Mouse (Mus musculus) MEL (cell line): Measurements from ENCODE around the gene Spz1.

Experiments
- GATA1 ChIP-seq: IDR thresholded peaks from 2 replicates; pipeline ENCODE4 v1.6.1; 2011; ENCODE audit warnings: low read depth, low read length, improper control_type of control experiment
- POLR2A ChIP-seq, 2 experiments: IDR thresholded peaks; 2 replicates each; pipeline ENCODE4 v1.6.1; 2011 to 2012; ENCODE audit warnings: low read length in 2 of 2, mild to moderate bottlenecking in 2 of 2, control low read depth in 1 of 2, improper control_type of control experiment in 1 of 2, low read depth in 1 of 2, moderate library complexity in 1 of 2; ENCODE audit not compliant: control insufficient read depth in 1 of 2, insufficient read depth in 1 of 2, poor library complexity in 1 of 2
- TAL1 ChIP-seq: IDR thresholded peaks from 2 replicates; pipeline ENCODE4 v1.6.1; 2012; ENCODE audit warnings: mild to moderate bottlenecking, inconsistent platforms, low read length, moderate library complexity, mixed read lengths
- UBTF ChIP-seq: IDR thresholded peaks from 2 replicates; pipeline ENCODE4 v1.6.1; 2012; ENCODE audit warnings: low read depth, mild to moderate bottlenecking, inconsistent platforms, low read length, improper control_type of control experiment, moderate library complexity, borderline replicate concordance; ENCODE audit not compliant: insufficient read depth

- TF ChIP-seq GATA1 (no peak), TAL1 (0 out of 2 replicates have a peak, but pooled peaks have one; percentile 7), POLR2A (IDR thresholded peaks at IDR 0.05; ENCODE audit: control insufficient read depth in 1 of 2, insufficient read depth in 1 of 2, low read depth in 1 of 2, low read length in 2 of 2, poor library complexity in 1 of 2) (no peak), UBTF (no peak)
These were observed 17.9 kb upstream of the Spz1 start for GRCm38 (mm10) chr13:92593731-92594396.
